Mouse (Mus musculus): ENCODE measurements around the gene Prok2. TPM values are rescaled to one million over a fixed set of nuclear protein-coding genes. Genes with fewer than 3 reads are reported as not detected.

Prok2 gene
- polyA plus RNA-seq, 1 experiment, result not detected

DNA sequence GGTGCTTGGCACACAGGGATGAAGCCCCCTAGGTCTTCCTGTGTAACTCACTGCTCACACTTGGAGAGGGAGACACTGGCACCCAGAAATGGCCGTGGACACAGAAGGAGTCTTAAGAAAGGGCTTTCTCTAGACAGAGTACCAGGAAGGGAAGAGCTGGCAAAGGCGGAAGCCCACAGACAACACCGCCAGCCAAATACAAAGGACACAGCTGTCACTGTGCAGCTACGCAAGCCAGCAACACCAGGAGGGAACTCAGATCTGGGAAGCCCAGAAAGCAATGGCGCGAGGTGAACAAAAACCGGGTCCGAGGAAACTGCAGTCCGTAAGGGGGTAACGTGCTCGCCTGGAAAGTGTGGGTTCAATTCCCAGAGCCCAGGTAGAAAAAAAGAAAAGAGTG lies 48.1 kb downstream of the Prok2 start:
- Histone ChIP-seq H3K27ac (ENCODE audit: insufficient read depth, low read depth, low read length) (no peak overlapping the region), H3K4me1 (ENCODE audit: control insufficient read depth, insufficient read depth, insufficient read length, low read length) (peaks cover 5% of the 10 kb centered on the region; the same call in 1 of the 2 replicates), H3K4me3 (ENCODE audit: low read depth, low read length) (no peak overlapping the region), H3K27me3 (ENCODE audit: control insufficient read depth, insufficient read depth, low read length) (no peaks in the 10 kb centered on the region), H3K36me3 (ENCODE audit: control insufficient read depth, insufficient read depth, low read length) (no peaks in the 10 kb centered on the region)
- TF ChIP-seq POLR2A (IDR thresholded peaks at IDR 0.05; ENCODE audit: low read depth, low read length), result no peak
- no peak for TF ChIP-seq CTCF (IDR thresholded peaks at IDR 0.05; ENCODE audit: extremely low read depth, insufficient read length, insufficient replicate concordance, low read depth, low read length)
- WGBS, result 75% methylated on average over 11 of the region's 11 CpGs

DNA sequence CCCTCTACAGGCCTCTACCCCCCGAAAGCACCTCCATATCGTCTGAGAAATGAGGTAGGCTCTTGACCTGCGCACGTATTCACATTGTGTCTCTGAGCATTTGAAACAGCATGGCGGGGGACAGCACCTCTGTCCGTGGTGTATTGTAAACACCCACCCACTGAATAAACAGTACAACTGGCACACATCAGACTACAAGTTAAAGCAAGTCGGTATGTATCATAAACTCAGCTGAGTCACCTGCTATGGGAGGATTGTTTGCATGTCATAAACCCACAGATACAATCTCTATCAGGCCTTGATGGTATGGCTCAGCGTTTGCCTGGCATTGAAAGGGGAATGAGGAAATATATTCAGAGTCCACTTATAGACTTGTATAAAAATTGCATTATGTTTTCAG lies 48.9 kb downstream of the Prok2 start:
- Histone ChIP-seq H3K4me3 (ENCODE audit: low read depth, low read length) (no peak overlapping the region), H3K27ac (ENCODE audit: insufficient read depth, low read depth, low read length) (no peak overlapping the region), H3K27me3 (ENCODE audit: control insufficient read depth, insufficient read depth, low read length) (no peaks in the 10 kb centered on the region), H3K36me3 (ENCODE audit: control insufficient read depth, insufficient read depth, low read length) (no peaks in the 10 kb centered on the region), H3K4me1 (ENCODE audit: control insufficient read depth, insufficient read depth, insufficient read length, low read length) (peaks cover 5% of the 10 kb centered on the region; the same call in 1 of the 2 replicates)
- WGBS, result 35% methylated on average over 8 of the region's 8 CpGs
- TF ChIP-seq POLR2A (IDR thresholded peaks at IDR 0.05; ENCODE audit: low read depth, low read length) (no peak), CTCF (IDR thresholded peaks at IDR 0.05; ENCODE audit: extremely low read depth, insufficient read length, insufficient replicate concordance, low read depth, low read length) (no peak)

DNA sequence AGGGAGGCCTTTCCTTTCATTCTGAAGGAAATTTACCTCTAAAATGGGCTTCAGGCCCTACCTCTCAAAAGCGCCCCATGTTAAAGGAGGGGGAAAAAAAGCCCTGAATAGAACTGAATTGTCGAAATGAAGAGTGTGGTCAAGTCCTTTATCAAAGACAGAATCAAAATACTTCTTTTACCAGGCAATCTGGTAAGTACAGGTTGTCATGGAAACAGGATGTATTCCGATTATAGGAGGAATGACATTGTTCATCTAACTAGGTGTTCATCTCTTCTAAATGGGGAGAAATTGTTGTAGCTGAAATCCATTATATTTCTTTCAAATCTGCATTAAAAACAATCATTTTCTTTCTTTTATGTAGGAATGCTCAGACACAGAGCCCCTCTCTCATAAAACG lies 51.7 kb downstream of the Prok2 start:
- H3K27me3 ChIP-seq (ENCODE audit: control insufficient read depth, insufficient read depth, low read length), result no peaks in the 10 kb centered on the region
- no peaks in the 10 kb centered on the region for H3K36me3 ChIP-seq (ENCODE audit: control insufficient read depth, insufficient read depth, low read length)
- no peak for TF ChIP-seq POLR2A (IDR thresholded peaks at IDR 0.05; ENCODE audit: low read depth, low read length)
- no peak for TF ChIP-seq CTCF (IDR thresholded peaks at IDR 0.05; ENCODE audit: extremely low read depth, insufficient read length, insufficient replicate concordance, low read depth, low read length)
- H3K4me1 ChIP-seq (ENCODE audit: control insufficient read depth, insufficient read depth, insufficient read length, low read length), result peaks cover 5% of the 10 kb centered on the region; the same call in 1 of the 2 replicates
- no peak overlapping the region for H3K4me3 ChIP-seq (ENCODE audit: low read depth, low read length)
- 84% methylated on average over 4 of the region's 4 CpGs for WGBS
- no peak overlapping the region for H3K27ac ChIP-seq (ENCODE audit: insufficient read depth, low read depth, low read length)

DNA sequence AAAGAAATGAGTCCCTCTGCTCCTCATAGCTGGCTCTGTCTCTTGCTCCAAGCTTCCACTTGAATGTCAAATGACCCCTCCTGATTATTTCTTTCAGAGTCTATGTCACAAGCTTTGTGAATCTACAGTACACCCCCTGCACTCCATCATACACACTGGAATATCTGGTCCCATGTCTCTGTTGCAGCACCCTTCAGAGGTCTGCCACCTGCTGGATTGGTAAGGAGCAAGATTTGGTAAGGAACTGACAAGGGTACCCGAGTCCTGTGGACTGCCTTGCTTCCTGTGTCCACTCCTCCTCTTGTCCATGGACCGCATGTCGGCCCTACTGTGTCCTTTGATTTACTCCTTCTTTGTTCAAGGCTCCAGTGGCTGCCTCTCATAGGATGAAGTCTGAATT lies 54.4 kb downstream of the Prok2 start:
- 62% methylated on average over 3 of the region's 3 CpGs for WGBS
- no peaks in the 10 kb centered on the region for H3K27me3 ChIP-seq (ENCODE audit: control insufficient read depth, insufficient read depth, low read length)
- H3K4me1 ChIP-seq (ENCODE audit: control insufficient read depth, insufficient read depth, insufficient read length, low read length), result peaks cover 7% of the 10 kb centered on the region; the same call in 1 of the 2 replicates
- no peak overlapping the region for H3K4me3 ChIP-seq (ENCODE audit: low read depth, low read length)
- TF ChIP-seq CTCF (IDR thresholded peaks at IDR 0.05; ENCODE audit: extremely low read depth, insufficient read length, insufficient replicate concordance, low read depth, low read length), result no peak
- no peak for TF ChIP-seq POLR2A (IDR thresholded peaks at IDR 0.05; ENCODE audit: low read depth, low read length)
- H3K36me3 ChIP-seq (ENCODE audit: control insufficient read depth, insufficient read depth, low read length), result no peaks in the 10 kb centered on the region
- no peak overlapping the region for H3K27ac ChIP-seq (ENCODE audit: insufficient read depth, low read depth, low read length)

DNA sequence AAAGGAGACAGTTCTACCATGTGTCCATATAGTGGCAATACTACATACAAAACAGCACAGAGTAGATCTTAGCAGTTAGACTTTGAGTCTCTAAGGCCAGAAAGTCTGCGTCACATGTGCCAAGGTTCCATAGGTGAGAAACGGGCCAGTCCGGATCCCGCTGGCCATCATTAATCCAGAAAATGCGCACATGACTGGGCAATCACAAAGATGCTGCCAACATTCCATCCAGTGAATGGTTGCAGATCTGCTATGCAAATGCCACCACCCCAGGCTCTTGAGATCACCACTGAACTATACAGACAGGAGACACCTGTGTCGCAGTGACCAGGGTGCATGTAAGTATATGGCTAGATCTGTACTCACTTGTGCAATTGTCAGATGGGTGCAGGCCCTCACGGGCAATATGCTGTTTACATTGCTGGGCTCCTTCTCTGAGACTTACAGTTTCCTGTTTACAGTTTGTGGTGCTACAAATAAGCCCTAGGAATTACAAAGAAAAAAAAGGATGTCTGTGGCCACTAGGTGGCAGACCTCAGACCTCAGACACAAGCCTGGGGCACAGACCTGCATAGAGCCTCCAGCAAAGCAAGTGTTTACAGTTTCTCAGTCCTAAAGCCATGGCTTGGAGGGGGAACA lies 55.6 kb downstream of the Prok2 start:
- Histone ChIP-seq H3K4me3 (ENCODE audit: low read depth, low read length) (no peak overlapping the region), H3K27me3 (ENCODE audit: control insufficient read depth, insufficient read depth, low read length) (no peaks in the 10 kb centered on the region), H3K4me1 (ENCODE audit: control insufficient read depth, insufficient read depth, insufficient read length, low read length) (peaks cover 8% of the 10 kb centered on the region; the same call in 1 of the 2 replicates), H3K27ac (ENCODE audit: insufficient read depth, low read depth, low read length) (no peak overlapping the region), H3K36me3 (ENCODE audit: control insufficient read depth, insufficient read depth, low read length) (no peaks in the 10 kb centered on the region)
- 81% methylated on average over 7 of the region's 7 CpGs for WGBS
- TF ChIP-seq POLR2A (IDR thresholded peaks at IDR 0.05; ENCODE audit: low read depth, low read length) (no peak), CTCF (IDR thresholded peaks at IDR 0.05; ENCODE audit: extremely low read depth, insufficient read length, insufficient replicate concordance, low read depth, low read length) (peak; percentile 71; the same call in 1 of the 2 replicates)

DNA sequence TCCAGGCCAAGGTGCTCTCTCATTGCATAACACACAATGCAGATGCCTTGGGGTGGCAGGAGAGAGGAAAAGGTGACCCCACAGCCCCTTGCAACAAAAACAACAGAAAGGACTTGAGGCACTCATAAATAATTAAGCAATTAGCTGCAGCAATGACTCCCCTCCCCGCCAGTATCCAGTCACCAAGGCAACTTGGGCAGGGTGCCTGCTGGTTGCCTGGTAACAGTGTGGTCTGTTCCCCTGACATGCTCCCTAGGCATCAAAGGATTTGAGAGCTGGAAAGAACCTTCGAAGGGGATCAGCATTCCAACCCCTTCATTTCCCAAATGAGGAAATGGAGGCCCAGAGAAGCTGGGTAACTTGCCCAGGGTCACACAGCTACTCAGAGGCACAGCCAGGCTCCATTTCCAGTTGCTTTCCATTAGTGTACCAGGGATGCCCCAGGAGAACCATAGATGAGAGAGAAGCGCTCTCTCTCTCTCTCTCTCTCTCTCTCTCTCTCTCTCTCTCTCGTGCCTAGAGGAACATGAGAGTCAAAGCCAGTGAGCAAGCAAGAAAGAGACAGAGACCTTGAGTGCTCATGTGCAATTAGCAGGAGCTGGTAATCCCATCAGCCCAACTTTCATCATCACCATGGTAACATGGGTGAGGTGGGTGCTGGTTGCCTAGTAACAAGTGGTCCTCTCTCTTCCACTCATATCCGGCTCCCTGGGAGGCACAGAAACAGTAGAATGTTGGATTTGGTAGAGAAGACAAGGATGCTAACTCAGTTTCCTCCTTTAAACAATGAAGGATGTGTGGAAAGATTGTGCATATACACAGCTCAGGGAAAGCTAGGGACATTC lies 56.5 kb downstream of the Prok2 start:
- no peaks in the 10 kb centered on the region for H3K27me3 ChIP-seq (ENCODE audit: control insufficient read depth, insufficient read depth, low read length)
- peaks cover 8% of the 10 kb centered on the region; the same call in 1 of the 2 replicates for H3K4me1 ChIP-seq (ENCODE audit: control insufficient read depth, insufficient read depth, insufficient read length, low read length)
- H3K36me3 ChIP-seq (ENCODE audit: control insufficient read depth, insufficient read depth, low read length), result no peaks in the 10 kb centered on the region
- no peak overlapping the region for H3K27ac ChIP-seq (ENCODE audit: insufficient read depth, low read depth, low read length)
- WGBS, result 44% methylated on average over 5 of the region's 5 CpGs
- TF ChIP-seq CTCF (IDR thresholded peaks at IDR 0.05; ENCODE audit: extremely low read depth, insufficient read length, insufficient replicate concordance, low read depth, low read length) (no peak), POLR2A (IDR thresholded peaks at IDR 0.05; ENCODE audit: low read depth, low read length) (no peak)
- H3K4me3 ChIP-seq (ENCODE audit: low read depth, low read length), result no peak overlapping the region

DNA sequence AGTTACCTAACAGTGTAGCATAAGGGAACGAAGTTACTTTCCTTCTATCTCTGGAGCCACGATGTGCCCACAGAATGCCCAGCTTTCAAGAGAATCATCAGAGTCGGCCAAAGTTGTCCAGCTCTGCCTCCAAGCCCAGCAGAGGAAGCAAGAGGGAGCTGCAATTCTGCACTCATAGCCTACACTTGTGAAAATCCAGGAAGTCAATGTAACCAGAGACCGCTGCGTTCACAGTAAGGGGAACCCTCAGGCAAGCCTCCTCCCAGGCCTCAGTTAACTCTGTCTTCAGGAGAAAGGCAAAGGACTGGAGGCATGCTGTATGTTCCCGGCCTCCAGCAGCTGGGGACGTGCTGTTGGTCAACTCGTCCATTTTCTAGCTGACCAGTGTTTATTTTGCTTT lies 58.9 kb downstream of the Prok2 start:
- TF ChIP-seq CTCF (IDR thresholded peaks at IDR 0.05; ENCODE audit: extremely low read depth, insufficient read length, insufficient replicate concordance, low read depth, low read length) (no peak), POLR2A (IDR thresholded peaks at IDR 0.05; ENCODE audit: low read depth, low read length) (no peak)
- Histone ChIP-seq H3K27me3 (ENCODE audit: control insufficient read depth, insufficient read depth, low read length) (no peaks in the 10 kb centered on the region), H3K36me3 (ENCODE audit: control insufficient read depth, insufficient read depth, low read length) (no peaks in the 10 kb centered on the region), H3K27ac (ENCODE audit: insufficient read depth, low read depth, low read length) (peak overlapping the region; percentile 21; the same call in 1 of the 2 replicates), H3K4me3 (ENCODE audit: low read depth, low read length) (no peak overlapping the region), H3K4me1 (ENCODE audit: control insufficient read depth, insufficient read depth, insufficient read length, low read length) (peaks cover 10% of the 10 kb centered on the region; the same call in 1 of the 2 replicates)
- 56% methylated on average over 8 of the region's 8 CpGs for WGBS
